Mouse (Mus musculus): ENCODE measurements around the gene Gm37596.
"Not testable (repeated sequence)": the region's sequence is repeated elsewhere in the genome, so short reads cannot be mapped to it uniquely, and the experiment has no call there.

Gene Gm37596

DNA sequence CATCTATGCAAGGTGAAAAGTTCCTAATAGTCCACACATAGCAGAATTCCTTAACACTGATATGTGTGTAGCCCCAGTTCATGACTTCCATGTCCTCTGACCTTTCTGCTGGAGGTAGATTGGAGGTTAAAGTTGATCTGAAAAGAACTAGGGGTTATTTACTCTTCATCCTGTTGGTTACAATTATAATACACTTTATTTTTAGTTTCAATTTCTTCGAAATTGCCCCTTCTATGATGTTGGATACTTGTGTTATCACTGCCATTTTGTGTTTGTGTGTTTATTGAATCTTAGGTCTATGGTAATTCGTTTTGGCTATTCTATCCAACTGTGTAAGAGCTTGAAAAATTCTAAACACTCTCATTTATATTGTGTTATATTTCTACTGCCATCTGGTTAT lies at the start of gene Gm37596:
Gene Gm37596, minus strand, starts transcription at position 101 of the 400 bp plus-strand sequence.
- not testable (repeated sequence) for DNase-seq (ENCODE audit: extremely low spot score, low read depth, low spot score)

DNA sequence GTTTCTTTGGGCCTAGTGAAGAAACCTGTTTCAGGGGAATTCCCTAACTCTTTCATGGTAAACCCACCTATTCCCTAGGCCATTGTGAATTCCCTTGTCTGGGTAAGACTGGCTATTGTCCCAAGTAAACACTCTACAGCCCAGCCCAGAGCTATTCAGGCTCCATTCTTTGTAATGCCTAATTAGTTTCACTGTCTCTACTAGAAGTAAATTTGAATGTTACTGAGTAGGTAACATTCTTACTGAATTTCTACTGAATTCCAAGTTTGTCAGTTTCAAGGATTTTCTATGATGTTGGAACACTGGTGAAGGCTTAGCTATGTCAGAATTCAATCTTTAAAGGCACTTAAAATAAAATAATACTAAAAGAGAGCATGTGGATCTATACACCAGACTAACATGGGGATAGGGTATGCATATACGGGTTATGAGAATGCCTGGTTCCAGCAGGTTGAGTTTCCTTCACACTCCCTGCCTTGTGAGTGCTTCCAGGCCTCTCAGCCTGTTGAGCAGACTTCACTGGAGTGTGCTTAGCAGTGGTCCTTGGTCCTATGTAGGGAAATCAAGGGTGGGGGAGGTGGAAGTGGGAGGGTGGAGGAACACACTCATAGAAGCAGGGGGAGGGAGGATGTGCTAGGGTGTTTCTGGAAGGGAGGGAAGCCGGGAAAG lies 16.2 kb upstream of the Gm37596 start:
- not testable (repeated sequence) for DNase-seq (ENCODE audit: extremely low spot score, low read depth, low spot score)

DNA sequence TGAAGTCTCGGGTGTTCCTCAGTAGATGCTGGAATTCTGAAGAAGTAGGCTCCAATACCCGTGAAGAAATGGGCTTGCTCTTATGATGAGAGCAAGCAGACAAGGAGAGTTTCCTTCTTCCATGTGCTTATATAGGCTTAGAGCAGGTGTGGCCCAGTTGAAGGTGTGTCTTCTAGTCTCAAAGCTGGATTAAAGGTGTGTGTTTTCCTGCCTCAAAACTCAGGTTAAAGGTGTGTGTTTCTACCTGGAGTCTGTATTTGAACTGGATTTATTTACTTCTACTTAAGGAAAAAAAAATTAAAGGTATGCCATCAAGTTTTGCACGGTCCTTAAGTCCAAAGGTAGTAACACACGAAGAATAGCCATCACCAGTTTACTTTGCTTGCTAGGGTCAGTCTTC lies 16.7 kb downstream of the Gm37596 start, which contains the start of gene Tdpoz1:
Gene Tdpoz1, minus strand, starts transcription at position 101 of the 400 bp plus-strand sequence.
- not testable (repeated sequence) for DNase-seq (ENCODE audit: extremely low spot score, low read depth, low spot score)

DNA sequence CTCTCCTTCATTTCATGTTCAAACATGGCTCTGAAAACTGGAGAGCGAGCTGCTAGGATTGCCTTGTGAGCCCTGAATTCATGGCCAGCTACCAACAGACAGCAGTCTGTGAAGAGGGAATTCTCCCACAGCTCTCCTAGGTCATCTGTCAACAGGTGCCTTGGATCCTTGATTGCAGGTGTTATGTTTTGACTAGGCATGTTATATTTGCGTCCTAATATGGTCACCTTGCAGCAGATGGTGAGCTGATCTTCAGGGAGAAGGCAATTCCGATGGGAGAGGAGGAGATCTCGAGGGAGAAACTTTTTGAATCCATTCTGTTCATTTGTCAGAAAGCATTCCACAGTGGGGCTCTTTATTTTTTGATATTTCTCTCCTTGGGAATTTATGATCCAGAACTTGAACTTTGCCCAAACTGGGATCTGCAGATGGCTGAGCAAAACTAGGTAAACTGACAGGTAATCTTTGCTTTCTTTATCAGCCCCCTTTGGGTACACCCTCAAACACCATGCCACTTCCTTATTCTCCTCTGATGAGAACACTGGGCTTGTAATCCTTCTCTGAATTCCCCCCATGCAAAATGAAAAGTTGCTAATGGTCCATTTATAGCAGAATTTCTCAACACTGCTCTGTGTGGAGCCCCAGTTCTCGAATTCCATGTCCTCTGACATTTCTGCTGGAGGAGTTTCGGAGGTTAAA lies 21.9 kb downstream of the Gm37596 start:
- not testable (repeated sequence) for DNase-seq (ENCODE audit: extremely low spot score, low read depth, low spot score)

DNA sequence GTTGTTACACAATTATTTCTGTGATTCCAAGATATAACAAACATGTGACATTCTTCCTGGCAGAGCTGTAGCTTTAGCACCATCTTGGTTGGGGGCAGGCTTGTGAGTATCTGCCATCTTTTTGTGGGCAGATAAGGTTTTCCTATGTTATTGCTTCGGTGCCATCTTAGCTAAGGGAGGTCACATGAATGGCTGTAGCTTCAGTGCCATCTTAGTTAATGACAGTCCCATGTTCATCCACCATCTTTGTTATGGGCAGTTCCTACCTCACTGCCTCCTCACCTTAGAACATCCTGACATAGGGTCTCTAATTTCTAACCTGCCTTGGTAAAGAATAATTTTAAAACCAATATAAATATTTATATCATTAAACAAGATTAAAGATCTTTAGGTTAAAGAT lies 38.6 kb downstream of the Gm37596 start:
- DNase-seq (ENCODE audit: extremely low spot score, low read depth, low spot score), result no peak

DNA sequence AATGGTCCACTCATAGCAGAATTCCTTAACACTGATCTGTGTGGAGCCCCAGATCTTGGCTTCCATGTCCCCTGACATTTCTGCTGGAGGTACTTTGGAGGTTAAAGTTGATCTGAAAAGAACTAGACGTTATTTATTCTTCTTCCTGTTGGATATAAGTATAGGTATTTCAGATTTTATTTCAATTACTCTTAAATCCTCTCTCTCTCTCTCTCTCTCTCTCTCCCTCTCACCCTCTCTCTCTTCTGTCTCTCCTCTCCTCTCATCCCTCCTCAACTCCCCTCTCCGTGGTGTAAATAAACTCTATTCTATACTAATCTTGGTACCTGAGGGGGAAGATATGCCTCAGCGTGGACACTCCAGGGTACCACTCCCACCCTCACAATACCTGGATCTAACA lies 40.3 kb downstream of the Gm37596 start, which contains the start of gene Tdpoz2:
Gene Tdpoz2, minus strand, starts transcription at position 101 of the 400 bp plus-strand sequence.
- no peak for DNase-seq (ENCODE audit: extremely low spot score, low read depth, low spot score)
